In the genomic region with DNA sequence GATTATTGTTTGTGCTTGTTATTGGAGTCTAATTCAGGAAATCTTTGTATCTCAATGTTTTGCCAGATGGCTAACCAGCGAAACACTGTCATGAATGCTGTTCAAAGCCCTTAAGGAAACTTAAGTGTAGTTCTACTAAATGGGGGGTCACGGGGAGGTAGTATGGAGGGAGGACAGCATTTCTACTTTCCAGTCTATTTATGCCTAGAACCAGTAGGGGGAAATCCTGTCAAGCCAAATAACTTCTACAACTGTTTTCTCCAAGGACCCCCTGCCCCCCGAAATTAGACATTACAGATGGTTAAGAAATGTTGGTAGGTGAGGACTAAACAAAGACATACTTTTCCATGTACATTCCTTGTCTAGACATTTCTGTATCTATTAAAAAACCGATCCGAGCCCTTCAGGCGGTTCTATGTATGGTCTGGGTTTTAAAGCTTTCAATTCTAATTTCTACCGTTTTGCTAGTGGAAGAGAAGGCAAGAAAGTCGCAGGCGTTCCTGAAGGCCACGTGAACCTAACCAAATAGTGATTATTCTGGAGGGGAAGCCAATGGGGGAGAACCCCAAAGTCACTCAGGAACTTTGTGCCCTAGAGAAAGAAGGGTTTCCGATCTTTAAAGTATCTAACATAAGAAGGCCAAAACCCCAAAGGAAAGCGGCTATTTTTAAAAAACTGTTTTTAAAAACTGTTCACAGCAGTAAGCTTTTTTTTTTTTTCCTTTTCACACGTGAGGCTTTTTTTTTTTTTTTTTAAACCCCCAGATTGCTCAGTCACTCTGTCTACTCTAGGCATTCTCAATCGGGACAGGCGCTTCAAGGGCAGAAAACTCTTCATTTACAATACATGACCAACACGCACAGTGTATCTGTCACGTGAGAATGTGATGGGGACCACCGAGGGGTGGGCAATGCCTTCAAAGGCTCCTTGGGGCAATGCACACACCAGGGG, we compare ENCODE assay signal across 8 mouse cellular contexts. TPM values are rescaled to one million over a fixed set of nuclear protein-coding genes. Genes with fewer than 3 reads are reported as not detected.
DNase-seq lines count a peak whose midpoint lies in the region; ATAC-seq and TF ChIP-seq lines count a peak whose summit lies in the region.

No protein-coding gene starts in this region.

- no peak for TF ChIP-seq CTCF in heart, postnatal 0 days (IDR thresholded peaks at IDR 0.05; ENCODE audit: low read depth)
- TF ChIP-seq CTCF in MEL (IDR thresholded peaks at IDR 0.05 in 2 of 3, conservative IDR thresholded peaks at IDR 0.05 in 1 of 3; ENCODE audit: control insufficient read depth in 1 of 3, insufficient read depth in 1 of 3, low read depth in 2 of 3, low read length in 3 of 3, poor library complexity in 1 of 3, severe bottlenecking in 1 of 3): no peak

- H3K4me2 ChIP-seq in heart, postnatal 0 days (ENCODE audit: low read depth, low read length): peak overlapping the region; percentile 99
- peak overlapping the region; percentile 74 for H3K4me2 ChIP-seq in midbrain, embryonic 11.5 days

- ATAC-seq in heart, postnatal 0 days (ENCODE audit: insufficient read depth, low read depth): no peak
- no peak for ATAC-seq in midbrain, embryonic 11.5 days (ENCODE audit: low FRiP score)

- peak overlapping the region; percentile 87 for H3K4me3 ChIP-seq in heart, postnatal 0 days (ENCODE audit: low read depth, low read length)
- peak overlapping the region; percentile 71 to 84 for H3K4me3 ChIP-seq in MEL (ENCODE audit: control insufficient read depth in 1 of 2, insufficient read depth in 1 of 2, low read depth in 2 of 2, low read length in 2 of 2)
- H3K4me3 ChIP-seq in midbrain, embryonic 11.5 days (ENCODE audit: low read depth, low read length): peak overlapping the region; percentile 55

- TF ChIP-seq RAD21 in MEL (IDR thresholded peaks at IDR 0.05; ENCODE audit: low read depth, low read length): no peak

- TF ChIP-seq EP300 in heart, postnatal 0 days (IDR thresholded peaks at IDR 0.05; ENCODE audit: low read depth): no peak
- no peak for TF ChIP-seq EP300 in MEL (IDR thresholded peaks at IDR 0.05; ENCODE audit: low read depth in 1 of 2, low read length in 2 of 2)

- H3K9ac ChIP-seq in heart, postnatal 0 days (replicated peaks; ENCODE audit: low read depth, low read length): peak overlapping the region; percentile 64
- peak overlapping the region; percentile 90 for H3K9ac ChIP-seq in MEL (ENCODE audit: control insufficient read depth, low read depth, low read length, poor library complexity, severe bottlenecking)
- peak overlapping the region; percentile 72 for H3K9ac ChIP-seq in midbrain, embryonic 11.5 days (ENCODE audit: low read length)

- H3K27me3 ChIP-seq in heart, postnatal 0 days (ENCODE audit: control insufficient read depth, insufficient read depth, low read length): peaks cover 42% of the 10 kb centered on the region
- H3K27me3 ChIP-seq in MEL (ENCODE audit: control insufficient read depth in 1 of 2, insufficient read depth in 2 of 2, low read length in 2 of 2): peaks cover 19 to 41% of the 10 kb centered on the region in 2 experiments
- peaks cover 15% of the 10 kb centered on the region for H3K27me3 ChIP-seq in midbrain, embryonic 11.5 days (ENCODE audit: control insufficient read depth, insufficient read depth, low read length)

- H3K79me2 ChIP-seq in MEL (ENCODE audit: control insufficient read depth, insufficient read depth, low read length, poor library complexity): no peaks in the 10 kb centered on the region; the same call in 1 of the 2 replicates

- no peak overlapping the region for H3K27ac ChIP-seq in heart, postnatal 0 days (ENCODE audit: low read depth)
- no peak overlapping the region for H3K27ac ChIP-seq in MEL (ENCODE audit: control insufficient read depth, low read depth, low read length)
- no peak overlapping the region for H3K27ac ChIP-seq in midbrain, embryonic 11.5 days (ENCODE audit: low read depth, low read length)

- no peak for DNase-seq in heart, postnatal 0 days (ENCODE audit: low spot score)
- no peak for DNase-seq in heart, postnatal 36 days
- DNase-seq in MEL (ENCODE audit: low read depth, low spot score): peak; percentile 27
- DNase-seq in forelimb bud, embryonic 11.5 days (ENCODE audit: low read depth, low spot score): peak; percentile 9
- peak; percentile 93 for DNase-seq in midbrain, embryonic 11.5 days (ENCODE audit: low spot score, missing footprints)
- no peak for DNase-seq in left cerebral cortex, adult 8-10 months (ENCODE audit: low spot score in 2 of 2)
- no peak for DNase-seq in cerebellum, postnatal 25 days
- DNase-seq in thymus, postnatal 0 days (ENCODE audit: low spot score): no peak

- H3K9me3 ChIP-seq in heart, postnatal 0 days (replicated peaks; ENCODE audit: control insufficient read depth, low read length): no peaks in the 10 kb centered on the region
- H3K9me3 ChIP-seq in MEL (replicated peaks; ENCODE audit: insufficient read depth, low read length): no peaks in the 10 kb centered on the region
- H3K9me3 ChIP-seq in midbrain, embryonic 11.5 days (ENCODE audit: control insufficient read depth, low read length): no peaks in the 10 kb centered on the region

- 13% methylated on average over 18 of the region's 18 CpGs for WGBS in heart, postnatal 0 days
- WGBS in midbrain, embryonic 11.5 days: 19% methylated on average over 18 of the region's 18 CpGs

- no peaks in the 10 kb centered on the region for H3K36me3 ChIP-seq in heart, postnatal 0 days (replicated peaks; ENCODE audit: control insufficient read depth, insufficient read depth, low read length)
- H3K36me3 ChIP-seq in MEL (ENCODE audit: control insufficient read depth in 1 of 2, insufficient read depth in 2 of 2, low read length in 2 of 2): no peaks in the 10 kb centered on the region; a peak in 1 of 4 replicates
- H3K36me3 ChIP-seq in midbrain, embryonic 11.5 days (ENCODE audit: control insufficient read depth, insufficient read depth, low read length): no peaks in the 10 kb centered on the region

- no peak for TF ChIP-seq POLR2A in MEL (IDR thresholded peaks at IDR 0.05; ENCODE audit: control insufficient read depth in 1 of 2, insufficient read depth in 1 of 2, low read depth in 1 of 2, low read length in 2 of 2, poor library complexity in 1 of 2)

- H3K4me1 ChIP-seq in heart, postnatal 0 days (ENCODE audit: control insufficient read depth, insufficient read depth): no peaks in the 10 kb centered on the region
- peaks cover 0 to 4% of the 10 kb centered on the region in 2 experiments; a peak in 1 of 4 replicates for H3K4me1 ChIP-seq in MEL (ENCODE audit: control insufficient read depth in 1 of 2, insufficient read depth in 2 of 2, low read length in 2 of 2)
- peaks cover 4% of the 10 kb centered on the region; the same call in 1 of the 2 replicates for H3K4me1 ChIP-seq in midbrain, embryonic 11.5 days (ENCODE audit: control insufficient read depth, insufficient read depth, low read length)

- intact Hi-C loops in heart, postnatal 36 days (cut with DNase I): loop anchor here (10.0 kb wide), 1 partner anchor 219 kb away; no protein-coding TSS in a partner anchor

TF ChIP-seq in MEL, 35 proteins besides CTCF, POLR2A, EP300 and RAD21:
- no peak for TF ChIP-seq MAFK (IDR thresholded peaks at IDR 0.05; ENCODE audit: borderline replicate concordance, low read depth, low read length)
- TF ChIP-seq ZKSCAN1 (IDR thresholded peaks at IDR 0.05; ENCODE audit: low read depth, low read length): no peak
- peak; percentile 70; the same call in 1 of the 2 replicates for TF ChIP-seq BHLHE40 (IDR thresholded peaks at IDR 0.05; ENCODE audit: borderline replicate concordance, low read depth, low read length)
- no peak for TF ChIP-seq GABPA (IDR thresholded peaks at IDR 0.05; ENCODE audit: low read depth, low read length)
- no peak for TF ChIP-seq UBTF (IDR thresholded peaks at IDR 0.05; ENCODE audit: borderline replicate concordance, insufficient read depth, low read depth, low read length)
- no peak for TF ChIP-seq MXI1 (IDR thresholded peaks at IDR 0.05; ENCODE audit: low read depth, low read length)
- TF ChIP-seq ZNF384 (IDR thresholded peaks at IDR 0.05; ENCODE audit: low read depth, low read length): peak; percentile 83
- no peak for TF ChIP-seq USF2 (IDR thresholded peaks at IDR 0.05; ENCODE audit: borderline replicate concordance in 1 of 2, insufficient read depth in 1 of 2, low read depth in 1 of 2, low read length in 2 of 2)
- TF ChIP-seq NRF1 (IDR thresholded peaks at IDR 0.05; ENCODE audit: insufficient read depth, low read depth, low read length, poor library complexity, severe bottlenecking): no peak
- no peak for TF ChIP-seq MYC (IDR thresholded peaks at IDR 0.05; ENCODE audit: low read depth, low read length)
- TF ChIP-seq POLR2AphosphoS5 (IDR thresholded peaks at IDR 0.05; ENCODE audit: borderline replicate concordance, low read depth, low read length): no peak
- no peak for TF ChIP-seq NELFE (IDR thresholded peaks at IDR 0.05; ENCODE audit: low read depth, low read length)
- no peak for TF ChIP-seq MYB (IDR thresholded peaks at IDR 0.05; ENCODE audit: low read depth, low read length)
- TF ChIP-seq KAT2A (conservative IDR thresholded peaks at IDR 0.05; ENCODE audit: low read depth, low read length): no peak

RNA-seq across cellular contexts. Expression of gene Nrg4, which starts 0.8 kb away (rescaled TPM):
- total RNA-seq in heart, postnatal 0 days (2014; rRNA removed; ENCODE audit: low replicate concordance): 0.43 TPM in 1 of 2 replicates, not detected in the other
- 1.2 and 1.3 TPM in 2 replicates for polyA plus RNA-seq in heart, postnatal 0 days (2015; fragmentation: Nextera tagmentation; extraction: Ambion mirVana)
- 1 to 10 TPM; 1.6 to 1.7 TPM for total RNA-seq in heart, postnatal 36 days (2021)
- 0.08 TPM in 1 of 2 replicates, not detected in the other for total RNA-seq in MEL (2012; rRNA removed)
- under 1 TPM in 1 of 2 experiments, not detected in 1; 0.67 TPM for polyA plus RNA-seq in MEL (2012; ENCODE audit: insufficient read depth in 1 of 2, insufficient read length in 2 of 2, low read depth in 1 of 2, low replicate concordance in 2 of 2, missing spikeins in 1 of 2)
- polyA plus RNA-seq in midbrain, embryonic 11.5 days (2014; fragmentation: Nextera tagmentation; extraction: Ambion mirVana): 0.86 and 1.2 TPM in 2 replicates
- 1 to 10 TPM in 2 of 4 experiments, under 1 TPM in 2; 0.81 to 1.3 (median 0.98) TPM for total RNA-seq in left cerebral cortex, adult 8-10 months (2022)
- 1.6 and 1.7 TPM in 2 replicates for polyA plus RNA-seq in thymus, postnatal 0 days (2015; fragmentation: Nextera tagmentation; extraction: Ambion mirVana)

RNA-seq across cellular contexts. Expression of gene Tmem266, which starts 0.9 kb away (rescaled TPM):
- total RNA-seq in heart, postnatal 0 days (2014; rRNA removed; ENCODE audit: low replicate concordance): 2.1 TPM in 1 of 2 replicates, not detected in the other
- polyA plus RNA-seq in heart, postnatal 0 days (2015; fragmentation: Nextera tagmentation; extraction: Ambion mirVana): 0.11 and 0.15 TPM in 2 replicates
- total RNA-seq in heart, postnatal 36 days (2021): 1 to 10 TPM; 1.8 to 2.4 TPM
- not detected in 2 replicates for total RNA-seq in MEL (2012; rRNA removed)
- not detected for polyA plus RNA-seq in MEL (2012; ENCODE audit: insufficient read depth in 1 of 2, insufficient read length in 2 of 2, low read depth in 1 of 2, low replicate concordance in 2 of 2, missing spikeins in 1 of 2)
- 0.48 and 0.57 TPM in 2 replicates for polyA plus RNA-seq in midbrain, embryonic 11.5 days (2014; fragmentation: Nextera tagmentation; extraction: Ambion mirVana)
- 1 to 10 TPM; 7.8 to 9.9 (median 8.6) TPM for total RNA-seq in left cerebral cortex, adult 8-10 months (2022)
- 0.13 TPM in 1 of 2 replicates, not detected in the other for polyA plus RNA-seq in thymus, postnatal 0 days (2015; fragmentation: Nextera tagmentation; extraction: Ambion mirVana)

Comparison
In these comparisons a context has a peak if more than half of its experiments do, and no peak if none do; other contexts are left out.
1. DNase-seq: peak in MEL (single experiment), forelimb bud, embryonic 11.5 days (single experiment) and midbrain, embryonic 11.5 days (single experiment); none in heart, postnatal 0 days (single experiment), heart, postnatal 36 days (0 of 2), left cerebral cortex, adult 8-10 months (0 of 2), cerebellum, postnatal 25 days (0 of 2) and thymus, postnatal 0 days (single experiment).
2. Peak in every context shown above with its lines, with median percentiles within 50 percentile points of each other: H3K4me3 ChIP-seq and H3K9ac ChIP-seq.